Mouse (Mus musculus) lung, embryonic 15.5 days (tissue): Measurements from ENCODE around the gene Notch4. TPM values are rescaled to one million over a fixed set of nuclear protein-coding genes. Genes with fewer than 3 reads are reported as not detected.

ENCODE experiments used
- ATAC-seq: fragments of 200-750 bp; cut with Nextera tagmentation; 2 replicates; pipeline ENCODE4 v1.8.0; 2017; ENCODE audit warnings: moderate number of reproducible peaks, borderline replicate concordance; ENCODE audit not compliant: low FRiP score, low TSS enrichment; ENCODE audit errors: extremely low read depth
- H3K27ac ChIP-seq: fragments of 300-500 bp; sonication (generic); 2 replicates; pipeline ENCODE4 v1.5.1; 2015; ENCODE audit warnings: moderate library complexity, mild to moderate bottlenecking, inconsistent platforms
- H3K27me3 ChIP-seq: fragments of 300-500 bp; sonication (generic); 2 replicates; pipeline ENCODE4 v1.6.1; 2015; ENCODE audit warnings: inconsistent platforms
- H3K36me3 ChIP-seq: fragments of 300-500 bp; sonication (generic); 2 replicates; pipeline ENCODE4 v1.6.1; 2015; ENCODE audit warnings: inconsistent platforms
- H3K4me1 ChIP-seq: fragments of 300-500 bp; sonication (generic); 2 replicates; pipeline ENCODE4 v1.6.1; 2015; ENCODE audit warnings: inconsistent platforms
- H3K4me2 ChIP-seq: fragments of 300-500 bp; sonication (generic); 2 replicates; pipeline ENCODE4 v1.6.1; 2015; ENCODE audit warnings: inconsistent platforms, mild to moderate bottlenecking, moderate library complexity
- H3K4me3 ChIP-seq: fragments of 300-500 bp; sonication (generic); 2 replicates; pipeline ENCODE4 v1.5.1; 2015; ENCODE audit warnings: mild to moderate bottlenecking, inconsistent platforms
- H3K9ac ChIP-seq: fragments of 300-500 bp; sonication (generic); 2 replicates; pipeline ENCODE4 v1.6.1; 2015; ENCODE audit warnings: inconsistent platforms
- H3K9me3 ChIP-seq: fragments of 300-500 bp; sonication (generic); 2 replicates; pipeline ENCODE4 v1.6.1; 2016; ENCODE audit warnings: inconsistent platforms
- WGBS: fragments of 180-500 bp; shearing (Covaris S2); methylation state at CpG from one replicate; pipeline ENCODE4 v1.1.7; 2015; 5-methylcytosine and 5-hydroxymethylcytosine counted together
- polyA plus RNA-seq: library from polyadenylated mRNA; unstranded; fragments of >200 nt; fragmentation: Nextera tagmentation; extraction: Ambion mirVana; gene quantifications from 2 replicates; pipeline ENCODE4 v1.2.1, GENCODE M21; 2015

Gene Notch4
- polyA plus RNA-seq, 1 experiment from 2014 or later: 11.2 TPM

DNA sequence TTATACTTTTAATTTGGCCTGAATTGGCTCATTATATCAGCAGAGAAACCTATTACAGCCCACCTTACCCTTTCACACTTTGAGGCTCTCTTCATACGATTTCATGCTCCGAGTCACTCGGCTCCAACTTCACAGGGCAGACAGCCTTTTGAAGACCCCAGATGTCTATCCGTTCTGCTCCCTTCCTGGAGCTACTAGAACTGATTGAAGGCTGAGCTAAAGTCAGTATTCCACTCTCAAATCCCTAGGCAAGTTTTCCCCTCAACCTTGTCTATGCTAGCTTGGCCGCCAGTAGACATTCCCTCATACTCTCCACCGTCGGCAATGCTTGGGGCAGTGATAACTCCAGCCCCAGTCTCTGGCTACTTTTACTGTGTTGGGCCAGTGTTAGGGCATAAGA, 25.1 kb downstream of the Notch4 start:
- H3K4me2 ChIP-seq: peak overlapping the region; percentile 96
- WGBS: 37% methylated on average over 7 of the region's 7 CpGs
- H3K4me3 ChIP-seq: peak overlapping the region; percentile 19
- H3K9me3 ChIP-seq: no peaks in the 10 kb centered on the region
- no peak overlapping the region for H3K9ac ChIP-seq
- H3K27ac ChIP-seq: peak overlapping the region; percentile 96
- H3K36me3 ChIP-seq: 0 out of 2 replicates have a peak, but pooled peaks cover 2% of the 10 kb centered on the region
- H3K4me1 ChIP-seq: peaks cover 62% of the 10 kb centered on the region
- H3K27me3 ChIP-seq: no peaks in the 10 kb centered on the region
- no peak for ATAC-seq

DNA sequence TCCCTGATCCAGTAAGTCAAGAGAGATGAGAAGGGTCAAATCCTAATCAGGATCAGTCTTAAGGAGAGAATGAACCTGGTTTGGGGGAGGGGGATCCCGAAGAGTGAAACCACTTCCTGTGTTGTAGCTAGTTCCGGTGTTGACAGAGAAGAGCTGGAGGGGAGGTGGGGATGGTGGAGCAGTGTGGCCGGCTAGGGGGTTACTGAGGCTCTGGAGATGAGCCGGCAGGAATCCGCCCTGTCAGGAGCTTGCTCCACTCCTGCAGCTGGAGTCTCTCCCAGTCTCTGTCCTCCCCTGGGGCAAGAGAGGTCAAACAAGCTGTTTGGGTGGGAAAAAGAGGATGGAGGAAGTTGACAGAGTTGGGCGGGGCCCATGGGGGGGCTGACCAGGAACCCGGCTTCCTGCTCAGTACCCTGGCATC, 25.6 kb downstream of the Notch4 start, which contains the start of gene Gpsm3:
Gene Gpsm3 (plus strand): TSS at position 126 of the 421 bp plus-strand sequence.
- Histone ChIP-seq H3K9ac (peak within 1 kb of the TSS; percentile 98), H3K36me3 (peaks cover 7% of the 10 kb centered on the region), H3K9me3 (no peaks in the 10 kb centered on the region), H3K4me3 (peak within 1 kb of the TSS; percentile 19), H3K4me1 (peaks cover 67% of the 10 kb centered on the region), H3K27ac (peak within 1 kb of the TSS; percentile 96), H3K4me2 (peak within 1 kb of the TSS; percentile 96), H3K27me3 (no peaks in the 10 kb centered on the region)
- no peak for ATAC-seq
- WGBS: under 1% methylated on average over 7 of the region's 7 CpGs

DNA sequence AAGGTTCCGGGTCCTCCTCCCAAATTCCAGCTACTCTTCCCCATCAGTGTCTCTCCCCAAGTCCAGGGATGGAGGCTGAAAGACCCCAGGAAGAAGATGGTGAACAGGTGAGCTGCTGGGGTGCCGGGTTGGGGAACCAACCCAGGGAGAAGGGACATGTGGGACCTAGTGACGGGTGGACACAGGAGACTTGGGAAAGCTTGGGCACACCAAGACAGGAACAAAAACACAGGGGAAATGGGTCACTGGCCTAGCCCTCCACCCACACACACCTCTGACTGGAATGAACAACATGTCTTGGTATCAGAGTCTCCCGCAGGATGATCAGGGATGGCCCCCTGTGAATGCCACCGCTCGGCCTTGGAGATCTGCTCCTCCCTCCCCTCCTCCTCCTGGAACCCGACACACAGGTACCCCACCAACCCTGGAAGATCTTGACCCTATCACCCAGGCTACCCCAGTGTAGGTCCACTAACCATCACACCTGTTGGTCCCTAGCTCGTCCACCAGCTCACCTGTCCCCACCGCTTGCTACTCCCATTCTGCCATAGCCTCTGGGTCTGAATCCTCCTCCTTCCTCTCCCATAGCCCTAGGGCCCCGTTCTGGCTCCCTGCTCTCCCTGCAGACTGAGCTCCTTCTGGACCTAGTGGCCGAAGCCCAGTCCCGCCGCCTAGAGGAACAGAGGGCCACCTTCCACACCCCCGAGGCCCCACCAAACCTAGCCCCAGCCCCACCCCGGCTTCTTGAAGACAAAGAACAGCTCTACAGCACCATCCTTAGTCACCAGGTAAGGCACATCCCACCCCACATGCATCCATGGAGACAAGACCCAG, 26.3 kb downstream of the Notch4 start:
- peak overlapping the region; percentile 96 for H3K27ac ChIP-seq
- H3K36me3 ChIP-seq: peaks cover 14% of the 10 kb centered on the region
- H3K4me3 ChIP-seq: peak overlapping the region; percentile 19
- peak overlapping the region; percentile 96 for H3K4me2 ChIP-seq
- no peaks in the 10 kb centered on the region for H3K9me3 ChIP-seq
- H3K27me3 ChIP-seq: no peaks in the 10 kb centered on the region
- ATAC-seq: no peak
- H3K4me1 ChIP-seq: peaks cover 73% of the 10 kb centered on the region
- peak overlapping the region; percentile 29 for H3K9ac ChIP-seq
- 68% methylated on average over 15 of the region's 15 CpGs for WGBS

DNA sequence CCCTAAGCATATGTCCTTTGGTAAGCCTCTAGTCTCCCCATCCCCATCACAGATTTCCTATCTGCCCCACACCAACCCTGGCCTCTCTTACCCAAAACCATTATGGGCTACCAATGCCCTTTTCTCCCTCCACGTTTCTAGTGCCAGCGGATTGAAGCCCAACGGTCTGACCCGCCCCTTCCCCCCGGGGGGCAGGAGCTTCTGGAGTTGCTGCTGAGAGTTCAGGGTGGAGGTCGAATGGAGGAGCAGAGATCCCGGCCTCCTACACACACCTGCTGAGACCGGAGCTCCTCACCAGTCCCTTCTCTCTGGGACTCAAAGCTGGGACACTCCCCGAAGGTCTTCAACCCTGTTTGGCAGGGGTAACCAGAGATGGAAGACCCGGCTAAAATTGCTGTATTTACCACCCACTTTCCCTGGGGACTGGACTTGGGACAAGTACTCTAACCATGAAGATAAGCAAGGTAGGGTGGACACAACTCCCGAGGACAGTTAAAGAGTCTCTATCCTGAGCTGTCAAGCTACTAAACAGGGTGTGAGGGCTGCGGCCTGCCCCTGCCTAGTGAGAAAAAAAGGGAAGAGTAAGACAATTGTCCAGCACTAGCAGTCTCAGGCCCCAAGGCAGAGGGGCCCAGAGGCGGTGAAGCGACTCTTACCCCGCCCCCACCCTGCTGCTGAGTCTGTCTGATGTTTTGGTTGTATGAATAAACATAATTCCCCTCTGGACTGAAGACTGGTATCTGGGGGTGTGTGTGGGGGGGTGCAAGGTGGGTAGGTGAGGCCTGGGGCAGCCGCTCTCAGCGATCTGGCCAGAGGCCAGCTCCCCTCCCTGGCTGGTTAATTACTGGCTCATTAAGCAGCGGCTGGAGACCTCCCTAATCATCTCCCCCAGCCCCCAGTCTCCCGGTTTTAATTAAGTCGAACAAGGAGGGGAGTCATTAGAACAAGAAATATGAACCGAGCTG, 27.2 kb downstream of the Notch4 start, which contains the start of gene Pbx2:
Gene Pbx2 (plus strand): TSS at position 238 of the 965 bp plus-strand sequence.
- Histone ChIP-seq H3K9me3 (no peaks in the 10 kb centered on the region), H3K9ac (peak within 1 kb of the TSS; percentile 93), H3K4me1 (peaks cover 74% of the 10 kb centered on the region), H3K4me2 (peak within 1 kb of the TSS; percentile 96), H3K27me3 (no peaks in the 10 kb centered on the region), H3K27ac (peak within 1 kb of the TSS; percentile 96), H3K4me3 (peak within 1 kb of the TSS; percentile 87), H3K36me3 (peaks cover 21% of the 10 kb centered on the region)
- 0 out of 2 replicates have a peak, but pooled peaks have one; percentile 2 for ATAC-seq
- WGBS: 5% methylated on average over 21 of the region's 21 CpGs

DNA sequence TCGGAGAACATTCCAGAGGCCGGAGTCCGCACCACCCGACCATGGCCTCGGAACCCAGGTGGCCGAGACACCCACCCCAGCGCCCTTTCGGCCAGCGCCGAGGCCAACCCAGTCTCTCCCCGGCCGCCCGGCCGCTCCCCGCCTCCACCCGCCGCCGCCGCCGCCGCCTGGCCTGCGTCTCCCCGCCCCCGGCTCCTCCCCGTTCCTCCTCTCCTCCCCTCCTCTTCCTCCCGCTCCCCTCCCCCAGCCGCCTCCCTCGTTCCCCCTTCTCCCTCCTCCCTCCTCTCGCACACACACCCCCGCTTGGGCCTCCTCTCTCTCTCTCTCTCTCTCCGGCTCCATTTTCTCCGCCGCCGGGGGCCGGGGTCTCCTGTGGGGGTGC, 27.9 kb downstream of the Notch4 start:
- H3K9ac ChIP-seq: peak overlapping the region; percentile 93

DNA sequence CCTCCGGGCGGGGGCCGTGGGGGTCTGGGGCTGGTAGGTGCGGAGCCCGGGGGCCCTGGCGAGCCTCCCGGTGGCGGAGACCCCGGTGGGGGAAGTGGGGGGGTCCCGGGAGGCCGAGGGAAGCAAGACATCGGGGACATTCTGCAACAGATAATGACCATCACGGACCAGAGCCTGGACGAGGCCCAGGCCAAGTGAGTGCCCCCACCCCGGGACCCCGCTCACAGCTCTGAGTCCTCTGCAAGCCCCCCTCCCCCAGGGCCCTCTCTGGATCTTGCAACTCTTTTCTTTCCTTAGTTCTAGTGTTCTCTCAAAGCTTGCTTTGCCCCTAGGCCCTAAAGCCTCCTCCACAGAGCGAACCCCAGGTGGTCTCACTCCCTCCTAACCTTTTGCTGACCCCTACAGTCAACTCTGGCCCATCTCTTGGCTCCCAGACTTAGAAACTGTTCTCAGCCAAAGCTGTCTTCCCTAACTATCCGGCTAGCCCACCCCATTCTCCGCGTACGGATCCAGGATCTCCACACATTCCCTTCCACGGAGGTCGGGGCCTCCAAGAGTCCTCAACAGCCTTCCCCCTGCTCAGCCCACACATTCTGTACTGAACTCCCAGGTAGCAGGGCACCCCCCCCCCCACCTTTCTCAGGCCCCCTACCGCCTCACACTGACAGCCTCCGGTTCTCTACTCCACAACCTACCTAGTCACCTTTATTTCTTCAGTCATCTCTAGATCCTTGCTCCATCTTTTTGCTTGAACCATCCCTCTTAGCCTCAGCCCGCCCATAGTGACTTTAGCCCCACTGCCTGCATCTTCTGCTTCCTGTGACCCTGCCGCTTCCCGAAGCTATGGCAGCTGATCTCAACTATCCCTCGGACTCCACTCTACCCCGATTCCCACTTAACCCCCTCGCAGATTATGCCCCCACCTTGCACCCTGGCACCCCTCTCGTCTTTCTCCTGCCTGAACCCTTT, 28.8 kb downstream of the Notch4 start:
- Histone ChIP-seq H3K27ac (peak overlapping the region; percentile 96), H3K27me3 (no peaks in the 10 kb centered on the region), H3K4me3 (peak overlapping the region; percentile 87), H3K9ac (peak overlapping the region; percentile 93), H3K36me3 (peaks cover 23% of the 10 kb centered on the region), H3K4me2 (peak overlapping the region; percentile 96), H3K9me3 (no peaks in the 10 kb centered on the region), H3K4me1 (peaks cover 81% of the 10 kb centered on the region)
- ATAC-seq: no peak
- 1% methylated on average over 32 of the region's 32 CpGs for WGBS

More for the DNA sequence above, 27.9 kb downstream of the Notch4 start:
- peak overlapping the region; percentile 87 for H3K4me3 ChIP-seq
- H3K4me2 ChIP-seq: peak overlapping the region; percentile 96
- peaks cover 76% of the 10 kb centered on the region for H3K4me1 ChIP-seq
- no peaks in the 10 kb centered on the region for H3K9me3 ChIP-seq
- WGBS: under 1% methylated on average over 25 of the region's 35 CpGs
- H3K27me3 ChIP-seq: no peaks in the 10 kb centered on the region
- peaks cover 23% of the 10 kb centered on the region for H3K36me3 ChIP-seq
- peak; percentile 53 for ATAC-seq
- H3K27ac ChIP-seq: peak overlapping the region; percentile 96

DNA sequence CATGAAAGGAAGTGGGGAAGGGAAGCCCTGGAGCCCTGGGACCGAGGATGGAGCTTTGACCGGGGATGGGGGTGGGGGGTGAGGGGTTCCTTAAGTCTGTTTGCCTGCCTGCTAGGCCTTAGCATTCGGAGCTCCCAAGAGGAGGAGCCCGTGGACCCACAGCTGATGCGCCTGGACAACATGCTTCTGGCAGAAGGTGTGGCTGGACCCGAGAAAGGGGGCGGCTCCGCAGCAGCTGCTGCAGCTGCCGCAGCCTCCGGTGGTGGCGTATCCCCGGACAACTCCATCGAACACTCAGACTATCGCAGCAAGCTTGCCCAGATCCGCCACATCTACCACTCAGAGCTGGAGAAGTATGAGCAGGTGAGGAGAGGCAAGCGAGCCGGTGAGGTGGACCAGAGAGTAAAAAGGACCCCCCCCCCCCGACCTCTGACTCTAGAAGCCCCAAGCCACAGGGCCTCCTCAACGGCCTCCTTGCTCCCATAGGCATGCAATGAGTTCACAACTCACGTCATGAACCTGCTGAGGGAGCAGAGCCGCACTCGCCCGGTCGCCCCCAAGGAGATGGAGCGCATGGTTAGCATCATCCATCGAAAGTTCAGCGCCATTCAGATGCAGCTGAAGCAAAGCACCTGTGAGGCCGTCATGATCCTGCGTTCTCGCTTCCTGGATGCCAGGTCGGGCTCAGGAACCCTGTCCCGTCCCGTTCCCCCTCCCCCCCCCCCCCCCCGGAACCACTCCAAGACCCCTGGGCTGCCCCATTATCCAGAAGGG, 29.9 kb downstream of the Notch4 start:
- Histone ChIP-seq H3K9me3 (no peaks in the 10 kb centered on the region), H3K4me3 (peak overlapping the region; percentile 87), H3K9ac (peak overlapping the region; percentile 93), H3K27me3 (no peaks in the 10 kb centered on the region), H3K36me3 (peaks cover 23% of the 10 kb centered on the region), H3K4me1 (peaks cover 80% of the 10 kb centered on the region), H3K27ac (peak overlapping the region; percentile 96), H3K4me2 (peak overlapping the region; percentile 96)
- ATAC-seq: no peak
- 38% methylated on average over 34 of the region's 34 CpGs for whole genome bisulfite sequencing

- ATAC-seq: no peak
- WGBS: 39% methylated on average over 8 of the region's 8 CpGs
Measured at GRCm38 (mm10) chr17:34596098-34596497, 32.0 kb downstream of the Notch4 start.

GRCm38 (mm10) chr17:34597566-34598095, 33.6 kb downstream of the Notch4 start, which contains the start of gene Ager:
Ager (plus strand) TSS chr17:34597862.
- Histone ChIP-seq H3K4me1 (peaks cover 70% of the 10 kb centered on the region), H3K9ac (peak within 1 kb of the TSS; percentile 27; the same call in 1 of the 2 replicates), H3K27ac (peak within 1 kb of the TSS; percentile 56), H3K27me3 (no peaks in the 10 kb centered on the region), H3K36me3 (peaks cover 39% of the 10 kb centered on the region), H3K9me3 (no peaks in the 10 kb centered on the region), H3K4me3 (peak within 1 kb of the TSS; percentile 31), H3K4me2 (peak within 1 kb of the TSS; percentile 49)
- WGBS: 8% methylated on average over 6 of the region's 6 CpGs
- ATAC-seq: peak; percentile 56; the same call in 1 of the 2 replicates

More at GRCm38 (mm10) chr17:34596098-34596497, 32.0 kb downstream of the Notch4 start:
- Histone ChIP-seq H3K4me3 (no peak overlapping the region), H3K36me3 (peaks cover 34% of the 10 kb centered on the region), H3K4me1 (peaks cover 68% of the 10 kb centered on the region), H3K27ac (peak overlapping the region; percentile 56), H3K27me3 (no peaks in the 10 kb centered on the region), H3K4me2 (no peak overlapping the region), H3K9ac (no peak overlapping the region), H3K9me3 (no peaks in the 10 kb centered on the region)

- Histone ChIP-seq H3K9ac (no peak overlapping the region), H3K4me3 (no peak overlapping the region), H3K4me1 (peaks cover 60% of the 10 kb centered on the region), H3K36me3 (peaks cover 30% of the 10 kb centered on the region), H3K27me3 (no peaks in the 10 kb centered on the region), H3K27ac (no peak overlapping the region), H3K9me3 (no peaks in the 10 kb centered on the region), H3K4me2 (peak overlapping the region; percentile 49; the same call in 1 of the 2 replicates)
- WGBS: 73% methylated on average over 9 of the region's 9 CpGs
- no peak for ATAC-seq
Measured at GRCm38 (mm10) chr17:34599891-34600290, 35.8 kb downstream of the Notch4 start.
